Mouse (Mus musculus) hindbrain, embryonic 16.5 days (tissue): ENCODE measurements around the gene Rps27a. TPM values are rescaled to one million over a fixed set of nuclear protein-coding genes. Genes with fewer than 3 reads are reported as not detected.
A peak's percentile ranks its signal among the peaks of the same experiment; 100 is the strongest.

ENCODE experiments used
- ATAC-seq: fragments of 200-750 bp; cut with Nextera tagmentation; 2 replicates; pipeline ENCODE4 v1.8.0; 2017; ENCODE audit warnings: moderate TSS enrichment, moderate library complexity
- H3K27ac ChIP-seq: fragments of 300-500 bp; sonication (generic); 2 replicates; pipeline ENCODE4 v1.5.1; 2014; ENCODE audit warnings: low read depth, mild to moderate bottlenecking, control low read depth, low read length, moderate library complexity
- H3K27me3 ChIP-seq: fragments of 300-500 bp; sonication (generic); replicated peaks from 2 replicates; pipeline ENCODE4 v1.6.1; 2014; ENCODE audit warnings: low read length; ENCODE audit not compliant: control insufficient read depth, insufficient read depth
- H3K36me3 ChIP-seq: fragments of 300-500 bp; sonication (generic); 2 replicates; pipeline ENCODE4 v1.6.1; 2014; ENCODE audit warnings: mild to moderate bottlenecking, low read length, moderate library complexity, mixed read lengths; ENCODE audit not compliant: control insufficient read depth, insufficient read depth
- H3K4me1 ChIP-seq: fragments of 300-500 bp; sonication (generic); 2 replicates; pipeline ENCODE4 v1.6.1; 2014; ENCODE audit warnings: low read depth, low read length; ENCODE audit not compliant: control insufficient read depth, insufficient read depth
- H3K4me2 ChIP-seq: fragments of 300-500 bp; sonication (generic); 2 replicates; pipeline ENCODE4 v1.6.1; 2014; ENCODE audit warnings: mild to moderate bottlenecking, low read length, control low read depth, moderate library complexity
- H3K4me3 ChIP-seq: fragments of 300-500 bp; sonication (generic); 2 replicates; pipeline ENCODE4 v1.5.1; 2014; ENCODE audit warnings: mild to moderate bottlenecking, low read length, control low read depth, moderate library complexity
- H3K9ac ChIP-seq: fragments of 300-500 bp; sonication (generic); 2 replicates; pipeline ENCODE4 v1.6.1; 2014; ENCODE audit warnings: low read depth, mild to moderate bottlenecking, control low read depth, low read length, moderate library complexity
- H3K9me3 ChIP-seq: fragments of 300-500 bp; sonication (generic); 2 replicates; pipeline ENCODE4 v1.6.1; 2014; ENCODE audit warnings: mild to moderate bottlenecking, low read length, moderate library complexity; ENCODE audit not compliant: control insufficient read depth
- WGBS: fragments of 180-500 bp; shearing (Covaris S2); extraction: QIAGEN DNeasy Blood & Tissue Kit; methylation state at CpG from one replicate; pipeline ENCODE4 v1.1.7; 2014; 5-methylcytosine and 5-hydroxymethylcytosine counted together
- polyA plus RNA-seq: library from polyadenylated mRNA; unstranded; fragments of >200 nt; fragmentation: Nextera tagmentation; extraction: Ambion mirVana; gene quantifications from 2 replicates; pipeline ENCODE4 v1.2.1, GENCODE M21; 2015

Gene Rps27a
- 463 and 486 TPM in 2 replicates for polyA plus RNA-seq

GRCm38 (mm10) chr11:29547752-29548503 lies at the start of gene Rps27a, which contains the start of gene Clhc1:
TSS of gene Rps27a (minus strand) at chr11:29548109.
TSS of gene Clhc1 (plus strand) at chr11:29547950.
- peak within 1 kb of the TSS; percentile 72 for H3K4me3 ChIP-seq
- H3K9ac ChIP-seq = peak within 1 kb of the TSS; percentile 85
- no peaks in the 10 kb centered on the region for H3K27me3 ChIP-seq
- H3K36me3 ChIP-seq = peaks cover 11% of the 10 kb centered on the region
- H3K4me2 ChIP-seq = peak within 1 kb of the TSS; percentile 69
- ATAC-seq = peak; percentile 98
- H3K4me1 ChIP-seq = peaks cover 13% of the 10 kb centered on the region
- peak within 1 kb of the TSS; percentile 89 for H3K27ac ChIP-seq
- no peaks in the 10 kb centered on the region for H3K9me3 ChIP-seq
- WGBS = under 1% methylated on average over 46 of the region's 46 CpGs

- no peaks in the 10 kb centered on the region for H3K27me3 ChIP-seq
- H3K27ac ChIP-seq = no peak overlapping the region
- H3K4me2 ChIP-seq = no peak overlapping the region
- no peak overlapping the region for H3K9ac ChIP-seq
- no peaks in the 10 kb centered on the region for H3K4me1 ChIP-seq
- no peaks in the 10 kb centered on the region for H3K9me3 ChIP-seq
- H3K36me3 ChIP-seq = no peaks in the 10 kb centered on the region
- H3K4me3 ChIP-seq = no peak overlapping the region
- ATAC-seq = no peak
Observed at GRCm38 (mm10) chr11:29597159-29597558, 49.2 kb upstream of the Rps27a start.

GRCm38 (mm10) chr11:29595217-29595616 lies 47.3 kb upstream of the Rps27a start:
- H3K27me3 ChIP-seq = no peaks in the 10 kb centered on the region
- H3K9ac ChIP-seq = no peak overlapping the region
- no peaks in the 10 kb centered on the region for H3K4me1 ChIP-seq
- H3K27ac ChIP-seq = no peak overlapping the region
- H3K9me3 ChIP-seq = no peaks in the 10 kb centered on the region
- H3K4me3 ChIP-seq = no peak overlapping the region
- H3K4me2 ChIP-seq = no peak overlapping the region
- no peaks in the 10 kb centered on the region for H3K36me3 ChIP-seq
- ATAC-seq = no peak

- no peaks in the 10 kb centered on the region for H3K4me1 ChIP-seq
- H3K27me3 ChIP-seq = no peaks in the 10 kb centered on the region
- no peak for ATAC-seq
- H3K9me3 ChIP-seq = no peaks in the 10 kb centered on the region
- no peak overlapping the region for H3K4me2 ChIP-seq
- no peak overlapping the region for H3K9ac ChIP-seq
- H3K36me3 ChIP-seq = no peaks in the 10 kb centered on the region
- H3K27ac ChIP-seq = no peak overlapping the region
- no peak overlapping the region for H3K4me3 ChIP-seq
Observed at GRCm38 (mm10) chr11:29579610-29580009, 31.7 kb upstream of the Rps27a start.

GRCm38 (mm10) chr11:29572656-29573055 lies 24.7 kb upstream of the Rps27a start:
- H3K36me3 ChIP-seq = no peaks in the 10 kb centered on the region
- H3K27me3 ChIP-seq = no peaks in the 10 kb centered on the region
- H3K4me1 ChIP-seq = no peaks in the 10 kb centered on the region
- no peak overlapping the region for H3K27ac ChIP-seq
- H3K9ac ChIP-seq = no peak overlapping the region
- no peak overlapping the region for H3K4me2 ChIP-seq
- 80% methylated on average over 2 of the region's 2 CpGs for WGBS
- H3K4me3 ChIP-seq = no peak overlapping the region
- ATAC-seq = no peak
- H3K9me3 ChIP-seq = no peaks in the 10 kb centered on the region

- ATAC-seq = no peak
- no peak overlapping the region for H3K4me3 ChIP-seq
- H3K4me1 ChIP-seq = no peaks in the 10 kb centered on the region
- no peak overlapping the region for H3K9ac ChIP-seq
- no peaks in the 10 kb centered on the region for H3K9me3 ChIP-seq
- no peaks in the 10 kb centered on the region for H3K27me3 ChIP-seq
- H3K36me3 ChIP-seq = no peaks in the 10 kb centered on the region
- H3K27ac ChIP-seq = no peak overlapping the region
- WGBS = 85% methylated on average over 3 of the region's 3 CpGs
- no peak overlapping the region for H3K4me2 ChIP-seq
Observed at GRCm38 (mm10) chr11:29571536-29571935, 23.6 kb upstream of the Rps27a start.

- Histone ChIP-seq H3K4me2 (no peak overlapping the region), H3K9ac (no peak overlapping the region), H3K4me1 (no peaks in the 10 kb centered on the region), H3K27ac (no peak overlapping the region), H3K9me3 (no peaks in the 10 kb centered on the region), H3K4me3 (no peak overlapping the region), H3K36me3 (no peaks in the 10 kb centered on the region), H3K27me3 (no peaks in the 10 kb centered on the region)
- no peak for ATAC-seq
- 87% methylated on average over 2 of the region's 2 CpGs for WGBS
Observed at GRCm38 (mm10) chr11:29563406-29563805, 15.5 kb upstream of the Rps27a start.

GRCm38 (mm10) chr11:29560990-29561389 lies 13.1 kb upstream of the Rps27a start:
- no peak overlapping the region for H3K9ac ChIP-seq
- H3K9me3 ChIP-seq = no peaks in the 10 kb centered on the region
- no peak overlapping the region for H3K27ac ChIP-seq
- H3K4me1 ChIP-seq = no peaks in the 10 kb centered on the region
- no peak for ATAC-seq
- H3K27me3 ChIP-seq = no peaks in the 10 kb centered on the region
- WGBS = 92% methylated on average over 3 of the region's 3 CpGs
- no peak overlapping the region for H3K4me3 ChIP-seq
- no peak overlapping the region for H3K4me2 ChIP-seq
- H3K36me3 ChIP-seq = no peaks in the 10 kb centered on the region

- 90% methylated on average over 9 of the region's 9 CpGs for whole genome bisulfite sequencing
- ATAC-seq = no peak
- H3K4me1 ChIP-seq = no peaks in the 10 kb centered on the region
- H3K27me3 ChIP-seq = no peaks in the 10 kb centered on the region
- H3K9ac ChIP-seq = no peak overlapping the region
- H3K4me2 ChIP-seq = no peak overlapping the region
- no peaks in the 10 kb centered on the region for H3K9me3 ChIP-seq
- no peak overlapping the region for H3K4me3 ChIP-seq
- H3K27ac ChIP-seq = no peak overlapping the region
- no peaks in the 10 kb centered on the region for H3K36me3 ChIP-seq
Observed at GRCm38 (mm10) chr11:29560452-29560851, 12.5 kb upstream of the Rps27a start.
